Mouse (Mus musculus) kidney, postnatal 4 days (tissue): ENCODE data around the gene Mapk12.

Source experiments
- DNase-seq, 2 experiments: peaks; one replicate each; pipeline ENCODE4 v3.0.0; 2021; ENCODE audit warnings: mixed read lengths in 2 of 2

Mapk12 gene

DNA sequence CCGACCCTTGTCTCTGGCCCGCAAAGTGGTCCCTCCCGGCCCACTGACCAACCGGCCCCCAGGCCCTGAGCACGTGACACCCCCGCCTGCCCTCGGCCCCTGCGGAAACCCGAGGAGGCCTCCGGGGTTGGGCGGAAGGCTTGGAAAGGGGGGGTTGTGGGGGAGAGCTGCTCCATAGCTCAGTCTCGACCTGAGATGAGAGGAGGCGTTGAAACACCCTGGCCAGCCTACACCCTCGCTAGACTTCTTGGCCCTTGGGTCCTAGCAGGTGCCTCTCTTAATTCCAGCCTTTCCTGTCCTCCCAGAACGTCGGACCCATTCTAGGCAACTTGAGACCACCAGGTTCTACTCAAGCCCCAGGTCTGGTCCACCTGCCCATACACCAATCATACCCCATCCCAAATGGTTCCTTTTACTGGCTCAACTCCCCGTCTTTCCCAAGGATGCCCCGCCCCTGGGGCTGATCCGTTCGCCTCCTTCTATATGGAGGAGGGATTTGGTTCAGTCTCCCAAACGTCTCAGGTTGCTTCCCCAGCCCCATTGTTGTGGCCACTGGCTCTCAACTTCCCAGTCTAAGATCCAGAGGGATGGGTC is at the start of gene Mapk12:
TSS of gene Mapk12 (minus strand) at position 45 of the 594 bp plus-strand sequence.
- peak; percentile 59 to 77 for DNase-seq

DNA sequence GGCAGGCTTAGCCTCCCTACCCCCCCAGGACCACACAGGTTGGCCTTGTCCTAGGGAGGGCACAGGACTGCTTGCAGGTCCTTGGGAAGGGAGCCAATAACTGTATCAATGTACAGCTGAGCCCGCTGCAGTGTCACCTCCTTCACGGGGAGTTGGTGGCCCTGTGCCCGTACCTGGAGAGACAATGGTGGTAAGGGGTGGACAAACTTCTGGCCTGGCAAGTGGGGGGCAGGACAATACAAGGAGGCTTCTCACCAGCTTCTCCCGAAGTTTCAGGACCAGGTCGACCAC is 44.4 kb upstream of the Mapk12 start:
- DNase-seq: no peak

DNA sequence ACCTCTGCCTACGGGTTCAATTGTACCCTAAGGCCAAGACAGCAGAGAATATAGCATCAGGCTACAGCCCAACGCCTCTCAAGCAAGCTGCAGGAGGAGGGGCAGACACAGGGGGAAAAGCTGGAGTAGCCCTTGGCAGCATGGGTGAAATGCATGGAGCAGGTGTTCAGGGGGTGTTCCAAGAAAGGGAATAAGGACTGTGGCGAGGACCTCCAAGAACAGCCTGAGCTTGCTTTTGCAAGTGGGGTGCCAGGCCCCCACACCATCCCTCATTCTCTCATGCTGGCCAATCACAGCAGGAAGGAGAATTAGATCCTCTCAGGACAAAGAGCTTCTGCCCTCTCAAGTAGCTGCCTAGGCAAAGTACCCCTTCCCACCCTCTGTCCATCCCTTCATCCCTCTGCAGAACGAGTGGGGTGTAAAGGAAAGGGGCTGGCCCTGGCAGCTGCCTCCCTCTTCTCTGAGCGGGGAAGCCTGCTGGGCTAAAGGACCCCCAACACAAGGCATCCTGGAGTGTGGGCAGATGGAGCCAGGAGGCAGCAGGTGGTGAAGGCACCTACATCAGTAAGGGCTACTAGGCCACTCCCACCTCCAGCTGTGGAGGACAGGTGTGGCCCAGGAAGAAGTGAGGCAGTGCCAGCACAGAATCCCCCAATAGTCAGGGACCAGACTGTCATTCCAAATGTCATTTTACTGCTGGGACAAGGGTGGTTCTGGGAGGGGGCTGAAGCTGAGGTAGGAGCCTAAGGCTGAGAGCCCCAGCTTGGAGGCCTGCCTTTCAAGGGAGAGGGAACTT is 43.8 kb upstream of the Mapk12 start:
- DNase-seq: no peak

DNA sequence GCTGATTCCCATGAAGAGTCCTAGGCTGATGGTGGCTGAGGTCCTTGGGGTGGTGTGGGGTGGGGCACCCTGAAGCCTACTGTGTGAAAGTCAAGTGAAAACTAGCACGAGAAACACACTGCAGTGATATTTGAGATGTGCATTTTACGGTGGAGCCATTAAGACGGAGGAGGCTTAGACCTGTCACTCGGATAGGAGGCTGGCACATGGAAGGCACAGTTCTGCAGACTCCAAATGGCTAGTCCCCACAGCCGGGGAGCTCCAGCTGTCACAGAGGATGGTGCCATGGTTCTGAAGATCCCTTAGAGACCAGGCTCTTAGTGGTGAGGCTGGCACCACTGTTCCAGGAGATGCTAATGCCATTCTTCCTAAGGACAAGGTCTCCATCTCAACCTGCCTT is 42.3 kb upstream of the Mapk12 start:
- no peak for DNase-seq

- peak; percentile 65 to 75 for DNase-seq
Measured at GRCm38 (mm10) chr15:89182328-89182741, 41.8 kb upstream of the Mapk12 start.

DNA sequence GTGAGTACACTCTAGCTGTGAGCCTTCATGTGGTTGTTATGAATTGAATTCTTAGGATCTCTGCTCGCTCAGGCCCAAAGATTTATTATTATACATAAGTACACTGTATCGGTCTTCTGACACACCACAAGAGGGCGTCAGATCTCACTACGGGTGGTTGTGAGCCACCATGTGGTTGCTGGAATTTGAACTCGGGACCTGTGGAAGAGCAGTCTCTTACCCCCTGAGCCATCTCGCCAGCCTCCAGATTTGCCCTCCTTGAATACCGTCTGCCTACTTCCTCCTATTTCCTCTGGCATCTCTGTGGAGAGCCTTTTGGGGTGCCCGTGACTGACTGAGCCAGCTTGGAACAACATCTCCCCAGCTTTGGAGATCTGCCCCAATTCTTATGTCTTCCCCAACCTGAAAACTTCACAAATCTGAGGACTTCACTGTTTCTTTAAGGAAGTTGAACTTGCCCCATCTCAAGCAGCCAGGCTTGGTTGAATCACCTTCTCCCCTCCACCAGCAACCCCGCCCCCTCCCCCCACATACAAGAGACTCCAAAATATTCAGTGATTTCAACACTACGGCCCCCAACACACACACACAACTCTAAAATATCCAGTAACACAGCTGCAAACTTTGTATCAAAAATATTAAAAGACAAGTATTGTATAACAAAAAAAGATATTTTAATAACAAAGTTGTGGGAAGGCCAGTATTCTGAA is 41.2 kb upstream of the Mapk12 start:
- no peak for DNase-seq

DNA sequence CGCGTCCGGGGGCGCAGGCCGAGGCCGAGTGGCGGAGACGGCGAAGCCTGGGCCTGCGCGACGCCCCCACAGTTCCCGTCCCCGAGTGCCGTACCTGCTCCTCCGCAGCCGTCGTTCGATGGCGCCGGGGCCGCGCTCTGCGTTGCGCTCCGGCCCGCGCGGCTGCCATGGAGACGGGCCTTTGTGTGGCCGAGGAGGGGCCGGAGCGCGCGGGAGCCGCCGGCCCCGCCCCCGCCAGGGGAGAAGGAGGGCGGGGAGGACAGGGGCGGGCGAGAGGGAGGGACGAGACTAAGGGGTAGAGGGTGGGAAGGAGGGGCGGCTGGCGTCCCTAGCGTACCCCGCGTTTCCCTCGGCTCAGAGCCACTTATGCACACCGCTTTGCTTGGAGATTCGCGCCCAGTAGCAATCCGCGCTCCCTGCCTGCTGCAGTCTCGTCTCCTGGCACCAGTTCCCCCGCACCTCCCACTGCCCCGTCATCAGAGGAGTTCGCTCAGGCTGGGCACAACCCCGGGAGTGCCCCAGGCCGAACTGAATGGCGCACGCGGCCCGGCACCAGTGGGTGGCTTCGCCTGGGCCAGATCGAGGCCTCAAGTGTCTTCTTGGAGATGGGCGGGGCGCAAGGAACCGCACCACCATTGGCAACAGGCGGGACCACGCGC is 40.2 kb upstream of the Mapk12 start, which contains the start of gene Plxnb2:
TSS of gene Plxnb2 (minus strand) at position 218 of the 659 bp plus-strand sequence.
- DNase-seq: peak; percentile 85 to 92

GRCm38 (mm10) chr15:89180081-89180541 is 39.6 kb upstream of the Mapk12 start:
- peak; percentile 64 to 77 for DNase-seq

- no peak for DNase-seq
Measured at GRCm38 (mm10) chr15:89179630-89179964, 39.1 kb upstream of the Mapk12 start.

GRCm38 (mm10) chr15:89178954-89179629 is 38.6 kb upstream of the Mapk12 start:
- peak; percentile 89 to 92 for DNase-seq

DNA sequence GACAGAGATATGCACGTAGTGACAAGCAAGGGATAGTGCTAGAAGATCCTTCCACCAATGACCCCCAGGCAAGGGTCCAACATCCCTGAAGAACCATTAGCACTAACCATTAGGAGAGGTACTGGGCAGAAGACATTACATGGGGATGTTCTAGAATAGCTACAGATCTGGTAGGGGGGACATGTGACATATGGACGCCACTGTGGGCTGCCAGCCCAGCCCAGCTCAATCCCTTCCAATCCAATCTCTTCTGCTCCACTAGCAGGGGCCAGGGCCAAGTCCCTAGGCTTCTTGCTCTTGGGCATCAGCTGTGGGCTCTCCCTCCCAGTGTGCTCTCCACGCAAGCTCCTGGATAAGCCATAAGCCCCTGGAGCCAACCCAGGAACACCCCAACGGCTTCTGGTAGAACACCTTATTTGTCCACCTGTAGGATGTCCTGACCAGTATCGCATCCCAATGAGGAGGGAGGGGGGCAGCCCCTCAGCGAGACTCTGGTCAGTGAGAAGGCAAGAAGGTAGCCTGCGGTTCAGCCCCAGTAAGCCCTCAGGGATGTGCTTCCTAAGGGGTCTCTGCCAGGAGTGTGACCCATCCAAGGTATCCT is 37.9 kb upstream of the Mapk12 start:
- DNase-seq: no peak

DNA sequence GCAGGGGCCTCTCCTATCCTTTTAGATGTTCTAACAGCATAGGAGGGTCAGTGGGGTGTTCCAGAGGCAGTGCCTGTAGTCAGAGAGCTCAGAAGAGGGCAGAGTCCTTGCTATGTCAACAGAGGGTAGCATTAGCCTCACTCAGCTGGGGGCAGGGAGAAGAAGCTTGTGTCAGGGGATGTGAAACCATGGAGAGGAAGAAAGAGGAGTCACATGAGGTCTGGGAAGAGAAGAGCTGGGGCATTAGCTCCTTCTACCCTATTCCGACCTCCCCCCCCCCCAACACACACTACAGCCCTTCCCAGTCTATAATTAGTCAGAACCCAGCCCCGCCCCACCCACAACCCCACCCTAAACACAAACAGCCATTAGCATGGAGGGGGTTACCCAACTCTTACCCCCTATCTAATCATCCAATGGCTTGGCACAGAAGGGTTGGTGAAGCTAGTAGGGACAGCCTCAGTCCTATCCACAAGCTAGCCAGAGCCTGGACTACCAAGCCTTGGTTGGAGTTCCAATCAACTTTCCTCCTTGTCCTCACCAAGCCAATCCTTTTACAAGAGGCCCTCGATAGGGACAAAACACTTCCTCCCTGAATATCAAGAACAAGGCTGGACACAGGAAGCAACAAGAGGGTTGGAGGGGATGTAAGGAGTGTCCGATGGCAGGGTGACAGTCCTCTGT is 37.2 kb upstream of the Mapk12 start:
- DNase-seq: no peak

DNA sequence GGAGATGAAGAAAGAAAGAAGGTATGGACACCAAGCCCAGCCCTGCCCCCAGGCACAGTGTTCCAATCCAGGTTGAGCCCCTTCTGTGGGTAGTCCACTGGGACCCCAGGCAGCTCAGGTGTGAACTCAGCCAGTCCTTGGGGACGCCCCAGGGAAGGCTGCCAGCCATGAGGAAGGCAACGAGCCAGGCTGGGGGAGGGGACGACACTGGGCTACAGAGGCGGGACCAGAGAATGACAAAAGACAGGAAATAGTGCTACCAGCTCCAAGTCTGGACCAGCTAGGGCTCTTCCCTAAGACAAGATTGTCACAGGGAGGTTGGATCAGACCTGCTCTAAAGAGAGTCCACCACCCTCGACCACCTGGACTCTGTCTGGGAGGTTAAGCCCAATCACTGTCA is 36.6 kb upstream of the Mapk12 start:
- DNase-seq: peak; percentile 85 to 87

GRCm38 (mm10) chr15:89175411-89176155 is 35.1 kb upstream of the Mapk12 start:
- DNase-seq: no peak

GRCm38 (mm10) chr15:89174889-89175339 is 34.4 kb upstream of the Mapk12 start:
- no peak for DNase-seq

DNA sequence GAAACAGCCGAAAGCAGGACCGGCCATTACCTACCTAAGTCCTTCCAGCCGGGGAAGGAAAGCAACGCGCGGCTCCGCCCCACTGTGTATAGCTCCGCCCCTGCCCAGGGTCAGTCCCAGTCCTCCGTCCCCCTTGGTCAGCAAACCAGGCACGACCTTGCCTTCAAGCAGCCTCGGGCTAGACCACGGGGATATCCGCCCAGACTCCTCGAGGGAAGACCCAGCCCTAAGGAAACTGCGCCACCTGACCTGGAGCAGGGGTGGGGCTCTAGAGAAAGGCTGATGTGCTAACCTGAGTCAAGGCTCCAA is 33.4 kb upstream of the Mapk12 start:
- DNase-seq: peak; percentile 82 to 89

DNA sequence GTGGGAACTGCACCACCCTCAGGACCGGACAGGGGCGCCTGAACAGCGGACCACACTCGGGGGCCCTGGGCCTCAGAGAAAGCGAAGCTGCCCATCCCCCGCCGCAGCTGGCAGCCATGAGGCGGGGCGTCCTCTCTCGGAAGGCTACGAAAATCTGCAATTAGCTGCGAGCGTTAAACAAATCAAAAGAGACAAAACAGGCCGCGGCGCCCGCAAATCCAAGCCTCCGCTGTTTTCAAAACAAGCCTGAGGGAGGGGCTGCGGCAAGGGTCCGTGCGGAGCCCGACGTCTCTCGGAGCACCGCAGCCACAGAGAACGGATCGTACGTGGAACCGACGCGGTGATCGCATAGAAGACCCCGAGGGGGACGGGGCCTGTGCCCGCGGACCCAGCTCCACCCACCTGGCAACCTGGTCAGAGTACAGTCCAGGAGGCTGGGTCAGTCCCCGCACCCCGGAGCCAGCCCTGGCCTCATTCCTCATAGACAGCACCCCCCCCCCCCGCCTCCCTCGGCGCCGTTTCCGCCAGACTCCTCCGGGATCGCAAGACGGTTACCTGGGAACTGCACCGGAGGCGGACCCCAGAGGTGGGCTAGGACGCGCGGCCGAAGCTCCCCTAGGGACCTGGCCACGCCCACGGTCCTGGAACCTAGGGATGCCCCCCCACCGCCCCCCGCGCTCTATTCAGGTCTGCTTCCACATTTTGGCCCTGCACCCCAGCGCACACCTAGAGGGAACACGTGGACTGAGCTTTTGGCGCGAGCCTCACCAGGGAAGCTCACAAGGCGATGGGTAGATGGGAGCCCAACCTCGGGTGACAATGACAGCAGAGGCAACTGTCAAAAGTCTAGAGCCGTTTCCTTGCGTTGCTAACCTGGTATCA is 32.8 kb upstream of the Mapk12 start:
- DNase-seq: peak; percentile 73 to 81

DNA sequence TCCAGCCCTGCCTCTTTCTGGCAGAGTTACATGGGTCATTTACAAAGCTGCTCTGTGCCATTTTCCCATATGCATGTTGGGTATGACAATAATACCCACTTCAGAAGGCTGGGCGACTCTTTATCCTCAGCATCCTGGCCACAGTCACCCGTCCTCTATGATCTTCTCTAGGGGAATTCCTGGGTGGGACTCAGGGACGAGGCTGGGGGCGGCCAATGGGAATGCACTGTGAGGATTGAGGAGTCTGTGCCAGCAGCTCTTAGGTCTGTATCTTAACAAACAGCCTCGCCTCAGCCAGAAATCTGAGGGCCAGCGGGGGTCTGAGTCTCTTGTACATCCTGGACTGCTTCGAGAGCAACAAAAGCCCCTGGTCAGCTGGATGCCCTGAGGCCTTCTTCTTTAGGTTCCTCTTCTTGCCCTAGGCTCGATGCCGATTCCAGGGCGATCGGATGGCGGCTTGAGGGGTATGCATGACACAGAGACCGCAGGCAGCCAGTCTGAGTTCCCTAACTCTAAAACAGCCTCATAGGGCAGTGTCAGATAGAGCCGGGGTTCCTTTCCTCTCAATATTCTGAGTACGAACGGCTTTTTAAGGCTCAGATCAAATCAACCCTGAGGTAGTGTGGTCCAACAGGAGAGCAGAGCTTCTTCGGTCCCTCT is 31.9 kb upstream of the Mapk12 start:
- DNase-seq: peak in 1 of 2 experiments; percentile 34

GRCm38 (mm10) chr15:89171526-89172051 is 31.1 kb upstream of the Mapk12 start:
- no peak for DNase-seq
